Mouse (Mus musculus) right cerebral cortex, adult 2 months (tissue): Measurements from ENCODE around the gene Capn2.

ENCODE experiments used
- DNase-seq, 2 experiments: peaks; one replicate each; pipeline ENCODE4 v3.0.0; 2021 to 2022; ENCODE audit warnings: low spot score in 2 of 2

The Capn2 gene

GRCm38 (mm10) chr1:182525601-182526000 is 8.2 kb upstream of the Capn2 start:
- DNase-seq, result no peak

DNA sequence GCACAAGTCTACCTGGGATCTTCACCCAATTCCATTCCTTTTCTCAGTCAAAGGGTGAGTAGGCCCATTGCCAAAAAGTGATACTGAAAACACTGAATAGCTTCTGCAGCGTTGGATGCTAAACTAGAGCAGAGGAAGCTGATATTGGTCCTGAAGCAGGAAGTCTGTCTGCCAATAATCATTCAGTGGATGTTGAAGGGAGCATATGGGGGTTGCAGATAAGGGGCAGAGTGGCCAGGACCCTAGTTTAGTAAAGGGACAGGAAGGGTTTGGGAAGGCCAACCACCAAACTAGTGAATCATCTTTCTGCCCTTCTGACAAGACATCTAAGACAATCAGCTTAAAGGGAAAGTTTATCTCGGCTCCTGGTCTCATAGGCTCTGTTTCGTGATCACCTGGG is 6.3 kb upstream of the Capn2 start:
- no peak for DNase-seq

GRCm38 (mm10) chr1:182522961-182523360 is 5.6 kb upstream of the Capn2 start:
- DNase-seq, result no peak

DNA sequence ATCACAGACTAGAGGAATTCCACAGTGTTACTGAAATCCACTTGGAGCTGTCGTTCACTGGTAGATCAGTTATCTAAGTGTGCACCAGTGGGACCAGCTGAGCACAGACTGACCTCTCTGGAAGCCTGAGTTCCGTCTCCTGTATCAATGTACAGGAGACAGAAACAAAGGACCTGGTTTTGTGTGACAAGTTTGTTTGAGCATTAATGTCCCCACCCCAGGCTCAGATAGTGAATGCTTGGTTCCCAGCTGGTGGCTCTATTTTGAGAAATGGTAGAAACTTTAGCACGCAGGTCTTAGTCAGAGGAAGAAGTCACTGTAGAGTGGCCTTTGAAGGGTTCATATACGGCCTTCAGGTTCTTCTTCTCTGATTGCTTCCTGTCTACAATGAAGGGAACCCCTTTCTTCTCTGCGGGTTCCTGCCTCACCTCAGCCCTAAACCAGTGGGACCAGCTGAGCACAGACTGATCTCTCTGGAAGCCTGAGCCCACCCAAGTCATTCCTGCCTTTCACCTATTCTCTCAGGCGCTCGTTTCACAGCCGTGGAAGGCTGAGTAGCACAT is 3.6 kb upstream of the Capn2 start:
- no peak for DNase-seq

GRCm38 (mm10) chr1:182520091-182520937 is 2.9 kb upstream of the Capn2 start:
- no peak for DNase-seq

- no peak for DNase-seq
Measured at GRCm38 (mm10) chr1:182519341-182519740, 1.9 kb upstream of the Capn2 start.

DNA sequence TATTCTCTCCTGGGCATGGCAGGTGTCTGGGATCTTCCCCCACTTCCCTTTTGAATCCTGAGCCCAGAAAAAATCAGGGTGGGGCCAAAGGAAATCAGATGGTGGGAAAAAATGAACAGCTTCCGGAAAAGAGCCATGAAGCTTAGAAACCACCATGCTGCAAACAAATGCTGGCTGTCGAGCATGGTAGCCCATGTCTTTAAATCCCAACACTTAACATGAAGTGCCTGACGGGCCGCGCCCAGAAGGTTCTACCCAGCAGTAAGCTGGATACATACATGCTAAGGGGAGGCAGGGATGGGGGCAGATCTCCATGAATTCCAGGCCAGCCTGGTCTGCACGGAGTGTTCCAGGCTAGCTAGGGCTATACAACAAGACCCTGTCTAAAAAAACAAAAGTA is 1.4 kb upstream of the Capn2 start:
- no peak for DNase-seq

DNA sequence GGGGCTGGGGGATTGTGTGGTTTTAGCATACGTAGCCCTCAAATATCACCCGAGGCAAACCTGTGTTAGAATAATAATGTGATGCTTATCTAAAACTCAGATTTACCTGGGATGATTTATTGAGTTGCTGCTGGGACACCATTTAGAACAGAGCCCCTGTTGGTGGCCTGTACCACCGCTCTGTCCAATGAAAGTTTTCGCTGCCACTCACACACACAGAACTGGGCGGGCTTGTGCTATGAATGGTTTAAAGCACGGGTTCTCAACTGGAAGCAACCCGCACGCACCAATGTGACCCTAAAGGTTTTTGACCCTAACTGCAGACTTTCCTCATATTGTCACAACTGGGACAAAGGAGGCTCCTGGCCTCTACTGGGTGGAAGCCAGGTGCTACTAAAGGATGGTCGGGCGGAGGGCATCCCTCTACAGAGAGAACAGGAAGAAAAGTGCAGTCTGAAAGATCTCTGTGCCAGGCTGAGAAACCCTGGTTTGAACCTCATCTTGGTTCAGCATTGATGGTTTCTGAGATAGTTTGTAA is 804 bp upstream of the Capn2 start:
- no peak for DNase-seq

- DNase-seq, result no peak
Measured at GRCm38 (mm10) chr1:182517677-182518011, 236 bp upstream of the Capn2 start.

- no peak for DNase-seq
Measured at GRCm38 (mm10) chr1:182514803-182515590, 2.4 kb downstream of the Capn2 start.

GRCm38 (mm10) chr1:182513714-182514113 is 3.7 kb downstream of the Capn2 start:
- DNase-seq, result no peak

GRCm38 (mm10) chr1:182512901-182513410 is 4.5 kb downstream of the Capn2 start:
- DNase-seq, result no peak

DNA sequence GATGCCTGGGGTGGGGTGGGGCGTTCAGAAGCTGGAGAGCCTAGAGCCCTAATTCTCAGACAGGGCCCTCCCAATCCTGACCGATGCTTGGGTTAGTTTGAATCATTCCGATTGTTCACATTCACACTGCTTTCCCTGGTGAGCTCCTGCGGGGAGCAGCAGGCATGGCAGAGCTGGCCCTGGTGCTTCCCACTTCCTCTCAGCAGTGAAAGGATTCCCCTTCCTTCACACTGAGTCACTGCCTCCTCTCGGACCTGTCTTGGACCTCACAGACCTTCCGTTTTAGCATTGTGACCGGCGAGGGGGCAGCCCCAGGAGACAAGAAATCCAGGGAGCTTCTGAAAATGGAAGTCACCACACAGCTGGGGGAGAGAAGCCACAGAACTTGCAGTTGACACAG is 5.6 kb downstream of the Capn2 start:
- DNase-seq, result no peak

DNA sequence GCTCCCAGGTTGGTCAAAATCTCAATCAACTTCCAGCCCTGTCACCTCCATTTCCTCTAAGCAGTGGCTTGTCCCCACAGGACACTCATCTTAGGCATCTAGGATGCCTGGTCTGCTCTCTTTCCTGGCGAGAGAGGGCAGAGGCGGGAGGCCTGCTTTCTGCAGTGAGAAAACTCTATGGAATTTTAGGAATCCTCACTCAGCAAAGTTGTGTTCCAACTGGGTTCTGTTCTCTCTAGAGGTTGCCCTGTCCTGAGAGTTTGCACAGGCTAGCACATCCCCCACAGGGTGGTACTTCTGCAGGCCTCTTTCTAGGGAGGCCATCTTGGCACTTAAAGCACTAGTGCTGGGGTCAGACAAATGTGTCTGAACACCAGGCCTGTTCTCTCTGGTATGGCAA is 6.3 kb downstream of the Capn2 start:
- DNase-seq, result no peak

DNA sequence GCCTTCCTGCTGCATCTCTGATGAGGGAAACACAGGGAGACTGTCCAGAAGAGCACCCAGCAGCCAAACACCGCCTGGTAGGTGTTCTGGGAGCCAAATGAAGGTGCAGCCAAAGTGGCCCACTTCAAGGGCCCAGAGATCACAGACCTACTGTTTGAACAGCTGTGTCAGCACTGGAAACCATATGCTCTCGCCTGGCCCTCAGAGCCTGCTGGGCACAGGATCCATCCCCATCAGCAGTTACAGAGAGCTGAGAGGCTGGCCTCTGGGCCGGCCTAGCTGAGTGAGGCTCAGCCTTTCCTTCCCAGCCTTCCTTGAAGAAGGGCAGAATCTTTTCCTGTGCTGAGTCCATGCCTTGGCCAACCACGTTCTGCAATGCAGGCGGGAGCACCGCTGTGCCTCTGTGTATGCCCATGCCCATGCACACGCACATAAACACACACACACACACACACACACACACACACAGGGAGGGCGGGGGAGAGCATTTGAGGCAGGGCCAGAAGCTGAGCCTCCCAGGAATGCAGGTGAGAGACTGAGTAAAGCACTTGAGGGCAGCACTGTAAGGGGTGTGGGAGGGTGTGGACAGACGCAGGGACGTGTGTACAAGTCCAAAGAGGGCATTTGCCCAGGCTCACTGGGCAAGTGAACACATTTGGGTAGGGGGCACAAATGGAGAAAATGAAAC is 8.2 kb downstream of the Capn2 start:
- no peak for DNase-seq

DNA sequence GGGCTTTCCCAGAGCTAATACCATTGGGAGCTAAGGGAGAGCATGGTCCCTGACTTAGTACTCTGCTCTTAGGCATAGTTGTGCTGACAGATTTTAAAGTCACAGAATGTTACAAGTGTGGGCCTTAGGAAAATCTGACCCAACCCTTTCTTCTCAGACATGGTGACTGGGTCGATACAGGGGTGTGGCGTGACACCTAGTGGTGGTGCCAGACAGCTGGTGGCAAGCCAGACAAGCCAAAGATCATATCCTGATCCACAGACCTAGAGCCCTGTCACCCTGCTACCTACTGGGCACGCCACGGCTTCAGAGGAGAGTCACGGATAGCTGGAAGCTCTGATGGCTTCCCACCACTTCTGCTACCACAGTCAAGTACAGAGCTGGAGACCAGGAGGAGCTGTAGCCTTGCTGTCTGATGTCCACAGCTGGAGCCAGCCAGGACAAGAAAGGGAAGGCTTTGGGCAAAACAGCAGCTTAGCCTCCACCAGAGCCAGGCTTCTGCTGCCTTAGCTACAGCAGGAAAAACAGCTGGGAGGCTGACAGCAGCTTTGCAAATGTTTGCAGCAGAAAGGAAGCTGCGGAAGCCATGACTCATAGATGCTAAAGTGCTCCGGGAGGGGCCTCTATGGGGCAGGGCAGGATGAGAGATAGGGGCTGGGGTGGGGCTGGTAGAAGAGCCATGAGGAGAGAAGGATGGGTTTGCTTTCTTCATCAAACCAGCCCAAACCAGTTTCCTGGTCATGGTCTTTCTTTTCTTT is 11.0 kb downstream of the Capn2 start:
- peak in 1 of 2 experiments; percentile 41 for DNase-seq

GRCm38 (mm10) chr1:182505291-182505690 is 12.1 kb downstream of the Capn2 start:
- no peak for DNase-seq

DNA sequence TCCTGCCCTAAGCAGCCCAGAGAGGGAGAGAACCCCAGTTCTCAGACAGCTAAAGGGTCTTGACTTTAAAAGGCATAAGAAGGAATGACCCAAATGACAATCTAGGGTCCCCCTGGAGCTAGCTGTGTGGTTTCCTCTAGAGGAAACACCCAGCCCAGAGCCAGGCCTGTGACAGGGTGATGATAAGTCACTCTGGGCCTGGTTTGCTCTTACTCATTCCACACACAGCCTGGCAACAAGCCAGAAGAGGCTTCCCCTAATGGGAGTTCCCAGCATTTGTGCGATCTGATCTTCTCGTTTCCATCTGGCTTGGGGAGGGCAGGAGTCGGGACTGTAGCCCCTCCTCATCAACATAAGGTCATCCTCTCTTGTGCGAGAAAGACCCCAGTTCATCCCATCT is 13.2 kb downstream of the Capn2 start:
- DNase-seq, result no peak

- DNase-seq, result no peak
Measured at GRCm38 (mm10) chr1:182503206-182503900, 14.1 kb downstream of the Capn2 start.

- no peak for DNase-seq
Measured at GRCm38 (mm10) chr1:182502491-182503050, 14.8 kb downstream of the Capn2 start.
